Mouse (Mus musculus): Measurements from ENCODE around the gene Cacna1e. TPM values are rescaled to one million over a fixed set of nuclear protein-coding genes. Genes with fewer than 3 reads are reported as not detected.

Cacna1e gene
- total RNA-seq, 2 experiments from 2014 or later: 134 to 151 TPM

DNA sequence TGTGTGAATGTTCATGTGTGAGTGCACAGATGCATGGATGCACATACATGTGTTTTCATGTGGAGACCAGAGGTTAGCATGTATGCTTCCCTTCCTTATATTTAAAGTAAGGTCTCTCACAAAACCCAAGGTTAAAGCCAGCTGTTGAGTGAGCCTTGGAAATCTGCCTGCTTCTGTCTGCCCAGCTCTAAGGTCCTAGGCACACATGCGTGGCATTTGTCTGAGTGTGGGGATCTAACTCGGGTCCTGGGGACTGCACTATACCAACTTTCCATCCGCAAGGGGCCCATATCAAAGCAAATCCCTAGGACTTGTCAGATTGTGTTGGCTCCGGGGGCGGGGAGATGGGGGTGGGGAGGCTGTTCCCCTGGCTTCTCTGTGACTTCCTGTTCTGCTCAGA is 96.9 kb downstream of the Cacna1e start:
- no peak for DNase-seq (ENCODE audit: low spot score in 2 of 2)

- peak; percentile 88 to 91 for DNase-seq (ENCODE audit: low spot score in 2 of 2)
Observed at GRCm38 (mm10) chr1:154786243-154786669, 98.0 kb downstream of the Cacna1e start.

- no peak for DNase-seq (ENCODE audit: low spot score in 2 of 2)
Observed at GRCm38 (mm10) chr1:154784862-154785261, 99.4 kb downstream of the Cacna1e start.

DNA sequence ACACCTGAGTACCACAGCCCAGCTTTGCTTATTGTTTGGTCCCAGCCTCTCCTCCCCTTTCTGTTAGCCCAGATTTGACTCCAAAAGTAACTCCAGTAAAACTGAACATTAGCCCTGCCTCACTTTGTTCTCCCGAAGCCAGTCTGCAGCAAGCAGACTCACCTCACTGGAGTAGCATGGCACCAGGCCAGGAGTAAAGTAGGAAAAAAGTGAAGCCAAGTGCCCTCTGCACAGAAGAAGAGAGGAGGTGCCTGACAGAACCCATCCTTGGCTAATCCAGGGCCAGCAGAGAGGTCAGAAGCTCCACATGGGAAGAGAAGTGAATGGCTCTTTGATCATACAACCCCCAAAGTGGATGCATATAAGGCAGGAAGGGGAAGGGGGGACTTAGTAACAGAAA is 100.8 kb downstream of the Cacna1e start:
- no peak for DNase-seq (ENCODE audit: low spot score in 2 of 2)

- no peak for DNase-seq (ENCODE audit: low spot score in 2 of 2)
Observed at GRCm38 (mm10) chr1:154779908-154780514, 104.3 kb downstream of the Cacna1e start.

DNA sequence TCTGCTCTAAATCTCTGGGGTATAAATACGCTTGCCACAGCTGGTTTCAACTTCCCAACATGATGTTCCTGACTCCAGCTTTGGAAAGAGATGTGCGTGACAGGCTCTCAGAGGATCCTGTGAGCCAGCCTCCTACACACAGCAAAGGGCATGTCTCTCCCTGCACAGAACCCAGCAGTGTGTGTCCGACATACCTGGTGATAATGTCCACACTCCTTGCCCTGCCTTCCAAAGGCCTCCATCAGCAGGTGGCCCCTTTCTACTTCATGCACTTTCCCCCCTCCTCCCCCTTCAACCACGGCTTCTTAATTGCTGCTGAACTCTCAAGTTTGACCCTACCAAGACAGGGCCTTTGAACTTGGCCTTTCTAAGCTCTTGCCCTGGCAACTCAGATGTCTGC is 108.0 kb downstream of the Cacna1e start:
- no peak for DNase-seq (ENCODE audit: low spot score in 2 of 2)

GRCm38 (mm10) chr1:154774468-154774867 is 109.8 kb downstream of the Cacna1e start:
- DNase-seq (ENCODE audit: low spot score in 2 of 2): no peak

DNA sequence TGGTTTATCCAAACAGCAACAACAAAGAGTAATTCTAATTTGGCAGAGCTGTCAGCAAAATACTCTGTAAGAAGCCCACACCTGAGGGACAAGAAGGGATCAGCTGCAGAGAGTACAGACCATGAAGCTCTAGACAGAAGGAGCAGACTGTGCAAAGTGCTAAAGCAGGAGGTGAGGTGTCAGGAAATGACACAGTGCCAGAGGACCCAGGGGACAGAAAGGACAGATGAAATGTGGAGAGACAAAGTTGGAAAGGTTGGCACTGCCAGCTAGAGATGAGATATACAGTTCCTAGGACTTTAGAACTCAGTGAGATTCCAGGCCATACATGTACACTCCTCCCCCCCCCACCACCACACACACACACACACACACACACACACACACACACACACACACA is 113.2 kb downstream of the Cacna1e start:
- DNase-seq (ENCODE audit: low spot score in 2 of 2): no peak

DNA sequence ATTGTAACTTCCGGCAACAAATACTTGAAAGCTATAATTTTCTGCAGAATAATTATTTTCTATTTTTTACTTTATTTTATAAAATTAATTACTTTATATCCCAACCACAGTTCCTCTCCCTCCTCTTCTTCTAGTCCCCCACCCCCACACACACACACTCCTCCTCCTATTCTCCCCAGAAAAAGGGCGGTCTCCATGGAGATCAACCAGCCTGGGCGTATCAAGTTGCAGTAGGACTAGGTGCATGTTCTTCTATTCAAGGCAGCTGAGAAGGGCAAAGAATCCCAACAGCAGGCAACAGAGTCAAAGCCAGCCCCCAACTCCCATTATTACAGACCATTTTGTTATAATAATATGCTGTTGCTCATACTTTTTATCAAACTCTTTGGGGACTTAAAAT is 113.8 kb downstream of the Cacna1e start:
- no peak for DNase-seq (ENCODE audit: low spot score in 2 of 2)

DNA sequence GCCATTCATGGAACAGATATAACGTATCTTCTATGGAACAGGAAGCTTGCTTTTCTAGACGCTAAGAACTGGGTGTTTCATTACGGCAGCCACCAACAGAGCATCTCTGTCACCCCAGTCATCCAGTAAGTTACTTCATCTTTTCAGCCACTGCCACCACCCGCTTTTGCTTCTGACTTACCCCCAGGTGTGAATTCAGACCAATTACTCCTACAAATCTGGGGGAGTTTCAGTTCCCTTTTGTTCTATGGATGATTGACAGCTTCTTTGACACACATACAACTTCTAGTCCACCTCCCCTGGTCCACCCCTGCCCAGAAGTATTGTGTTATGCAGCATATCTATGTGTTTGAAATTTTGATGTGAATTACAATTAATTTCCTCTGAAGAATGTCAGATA is 121.2 kb downstream of the Cacna1e start:
- DNase-seq (ENCODE audit: low spot score in 2 of 2): no peak

GRCm38 (mm10) chr1:154752081-154752480 is 132.2 kb downstream of the Cacna1e start:
- no peak for DNase-seq (ENCODE audit: low spot score in 2 of 2)

DNA sequence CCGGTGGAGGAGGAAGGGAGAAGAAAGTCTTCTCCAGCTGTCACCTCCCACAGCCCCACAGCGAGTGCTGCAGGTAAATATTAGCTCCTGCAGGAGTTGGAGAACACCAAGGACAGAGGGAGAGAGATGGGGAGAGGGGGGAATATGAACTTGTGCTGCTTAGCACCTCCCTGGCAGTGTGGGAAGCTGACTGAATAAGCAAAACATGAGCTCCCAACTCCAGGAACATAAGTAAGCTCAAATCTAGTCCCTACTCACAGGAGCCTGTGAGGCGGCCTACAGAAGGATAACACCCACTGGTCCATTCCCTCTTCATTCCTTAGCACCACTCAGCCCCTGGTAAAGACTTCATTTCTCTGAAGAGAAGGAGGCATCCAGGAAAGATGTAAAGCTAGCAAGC is 135.8 kb downstream of the Cacna1e start:
- DNase-seq (ENCODE audit: low spot score in 2 of 2): no peak

DNA sequence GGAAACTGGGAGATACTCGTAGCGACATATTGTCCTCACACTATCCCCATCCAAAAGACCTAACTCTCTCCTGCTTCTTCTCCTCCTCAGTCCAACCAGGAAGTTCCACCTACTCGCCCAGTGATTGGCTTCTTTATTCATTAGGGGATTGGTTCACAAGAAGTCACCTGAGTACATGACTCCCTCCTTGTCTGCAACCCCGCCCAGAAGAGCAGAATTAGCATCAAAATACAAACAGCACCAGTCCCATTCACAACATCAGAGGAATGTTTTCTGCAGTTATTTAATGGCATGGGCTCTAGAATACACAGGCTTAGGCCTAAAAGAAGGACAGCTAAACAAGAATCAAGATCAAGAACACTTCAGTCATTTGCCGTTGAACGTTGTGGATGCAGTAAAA is 139.1 kb downstream of the Cacna1e start:
- no peak for DNase-seq (ENCODE audit: low spot score in 2 of 2)

DNA sequence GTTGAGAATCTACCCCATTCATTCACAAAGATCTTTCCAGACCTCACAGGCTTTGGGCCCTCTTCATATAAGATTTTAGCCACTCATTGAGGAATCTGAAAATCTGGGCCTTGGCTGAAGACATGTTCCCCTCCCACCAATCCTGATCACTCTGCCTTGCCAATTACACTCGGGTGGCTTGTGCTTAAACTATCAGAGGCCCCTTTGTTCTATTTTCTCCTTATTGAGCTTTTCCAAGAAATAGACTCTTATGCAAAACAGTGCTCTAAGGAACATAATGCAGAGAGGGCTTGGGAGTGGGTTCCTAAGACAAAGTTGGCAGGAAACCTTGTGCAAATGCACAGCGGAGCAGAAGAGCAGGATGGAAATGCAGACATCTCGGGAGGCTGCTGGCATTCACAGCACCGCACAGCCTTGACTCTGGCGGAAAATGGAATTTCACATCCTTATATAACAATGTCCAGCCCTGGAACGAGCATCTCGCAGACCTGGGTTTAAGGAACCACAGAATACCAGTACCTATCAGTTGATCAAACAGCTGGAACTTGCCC is 153.8 kb downstream of the Cacna1e start:
- DNase-seq (ENCODE audit: low spot score in 2 of 2): peak in 1 of 2 experiments; percentile 26

DNA sequence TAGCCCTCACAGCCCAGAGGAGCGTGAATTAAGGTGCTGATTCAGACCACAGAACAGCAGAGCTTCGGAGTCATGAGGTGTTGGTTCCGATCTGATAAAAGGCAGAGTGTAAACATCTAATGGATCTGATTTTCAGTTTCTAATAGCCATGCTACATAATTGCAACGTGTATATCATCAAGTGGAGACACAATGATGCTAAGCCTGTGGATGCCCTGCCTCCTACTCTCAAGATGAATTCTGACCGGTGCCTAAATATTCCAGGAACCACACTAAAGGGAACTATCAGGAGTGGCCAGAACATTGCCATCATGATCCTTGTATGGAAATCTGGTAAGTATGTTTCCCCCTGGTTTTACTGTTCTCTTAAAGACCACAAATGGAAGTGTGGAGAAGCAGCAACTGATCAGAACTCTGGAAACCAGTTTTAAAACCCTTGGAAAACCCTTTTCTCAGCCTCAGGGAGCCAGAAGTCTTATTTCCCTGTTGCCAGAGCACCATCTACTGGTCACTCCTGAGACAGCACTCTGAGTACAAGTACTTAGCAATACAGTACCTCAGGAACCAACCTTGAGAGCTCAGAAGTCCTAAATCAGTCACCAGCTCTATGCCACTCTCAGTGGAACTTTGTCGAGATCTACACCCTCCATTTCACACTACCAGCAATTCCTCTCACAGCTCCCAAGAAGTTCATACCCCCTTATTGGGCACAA is 154.9 kb downstream of the Cacna1e start:
- DNase-seq (ENCODE audit: low spot score in 2 of 2): peak; percentile 90 to 91

DNA sequence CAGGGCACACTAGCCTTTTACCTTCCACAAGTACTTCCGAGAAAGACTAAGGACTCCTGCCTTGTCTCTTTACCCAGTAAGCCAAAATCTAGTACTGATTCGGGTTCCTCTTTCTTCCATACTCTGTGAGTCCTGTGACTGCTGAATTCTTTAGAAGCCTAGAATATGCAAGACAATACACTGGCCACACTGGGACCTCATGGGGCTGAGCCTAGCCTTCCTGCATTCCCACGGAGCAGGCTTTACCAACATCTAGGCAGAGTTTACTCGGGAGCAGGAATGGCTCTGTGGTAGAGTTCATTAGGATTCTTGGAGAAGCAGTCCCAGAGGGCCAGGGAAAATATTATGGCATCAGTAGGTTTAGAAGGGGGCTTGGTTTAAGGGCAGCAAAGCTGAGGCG is 155.6 kb downstream of the Cacna1e start:
- no peak for DNase-seq (ENCODE audit: low spot score in 2 of 2)

DNA sequence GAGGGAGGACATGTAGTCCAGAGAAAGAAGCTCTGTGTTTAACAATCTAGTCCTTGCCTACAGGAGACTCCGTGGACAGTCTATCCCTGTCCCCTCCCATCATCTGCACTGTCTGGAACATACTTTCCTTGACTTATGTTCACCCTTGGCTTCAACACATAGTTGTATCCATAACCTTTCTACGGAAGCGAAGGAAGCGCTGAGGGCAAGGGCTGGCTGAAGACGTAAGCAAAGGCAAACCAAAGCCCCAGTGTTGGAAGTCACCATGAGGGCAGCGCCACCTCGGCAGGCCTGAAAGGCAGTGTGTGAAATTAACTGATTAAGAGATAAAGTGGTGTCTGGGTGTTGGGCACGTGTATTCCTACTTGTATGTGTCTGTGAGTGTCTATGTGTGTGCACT is 156.6 kb downstream of the Cacna1e start:
- no peak for DNase-seq (ENCODE audit: low spot score in 2 of 2)

- peak; percentile 52 to 64 for DNase-seq (ENCODE audit: low spot score in 2 of 2)
Observed at GRCm38 (mm10) chr1:154726361-154727161, 157.7 kb downstream of the Cacna1e start.

DNA sequence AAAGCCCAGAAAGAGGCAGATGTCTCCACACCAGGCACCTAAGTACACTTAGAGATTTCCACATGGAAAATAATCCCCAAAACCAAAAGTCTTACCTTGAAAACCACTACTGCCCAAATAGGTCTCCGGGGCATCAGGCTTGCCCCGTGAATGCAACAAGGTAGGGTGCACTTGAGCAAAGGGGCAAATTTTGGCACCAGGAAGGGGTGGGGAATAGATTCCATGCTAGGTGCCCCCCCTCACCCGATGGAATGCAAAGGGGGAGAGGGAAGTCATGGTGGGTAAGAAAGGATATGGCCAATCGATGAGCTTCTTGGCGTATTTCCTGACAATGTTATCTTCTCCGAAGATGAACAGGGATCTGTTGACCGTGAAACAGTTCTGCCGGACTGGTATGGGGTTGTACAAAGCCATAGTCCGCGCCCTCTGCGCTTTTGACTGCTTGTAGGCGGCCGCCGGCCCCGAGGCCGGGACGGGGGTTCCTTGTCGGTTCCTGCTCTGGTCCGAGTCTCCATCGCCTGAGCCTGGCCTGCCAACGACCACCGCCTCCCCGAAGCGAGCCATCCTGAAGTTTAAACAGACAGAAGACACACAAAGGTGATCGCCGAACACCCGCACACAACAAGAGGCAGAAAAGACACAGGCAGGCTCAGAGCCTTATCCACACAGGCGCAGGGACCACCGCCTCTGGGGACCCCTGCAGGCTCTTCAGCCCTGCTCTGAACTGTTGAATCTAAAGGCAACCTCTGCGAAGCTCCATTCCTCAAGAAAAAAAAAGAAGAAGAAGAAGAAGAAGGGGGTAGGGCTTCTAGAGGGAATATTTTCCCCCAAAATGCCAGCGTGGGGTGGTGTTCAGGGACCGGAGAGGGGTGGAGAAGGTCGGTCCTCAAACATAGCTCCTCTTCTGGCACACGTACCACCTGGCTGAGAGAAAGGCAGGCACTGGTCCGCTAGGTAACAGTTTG is 158.7 kb downstream of the Cacna1e start:
- DNase-seq (ENCODE audit: low spot score in 2 of 2): peak in 1 of 2 experiments; percentile 31

GRCm38 (mm10) chr1:154723537-154724286 is 160.6 kb downstream of the Cacna1e start:
- peak in 1 of 2 experiments; percentile 34 for DNase-seq (ENCODE audit: low spot score in 2 of 2)
